Mouse (Mus musculus) layer of hippocampus, adult 2 months (tissue): ENCODE results near the gene Pik3c2b. TPM values are rescaled to one million over a fixed set of nuclear protein-coding genes. Genes with fewer than 3 reads are reported as not detected.
A peak's percentile ranks its signal among the peaks of the same experiment; 100 is the strongest.

ENCODE experiments used
- DNase-seq, 2 experiments: peaks; one replicate each; pipeline ENCODE4 v3.0.0; 2022; ENCODE audit warnings: low spot score in 2 of 2
- H3K27ac ChIP-seq: fragments of 200-600 bp; 2 replicates; pipeline ENCODE4 v1.8.1; 2022
- H3K4me3 ChIP-seq: fragments of 200-600 bp; 2 replicates; pipeline ENCODE4 v1.8.1; 2022; ENCODE audit warnings: mild to moderate bottlenecking
- CTCF ChIP-seq: fragments of 200-600 bp; conservative IDR thresholded peaks from 2 replicates; pipeline ENCODE4 v1.8.1; 2022; ENCODE audit warnings: antibody characterized with exemption, mild to moderate bottlenecking, moderate library complexity
- total RNA-seq, 2 experiments: library from RNA; stranded (reverse); gene quantifications; 2 replicates each; pipeline ENCODE4 v1.2.3; 2021

Gene Pik3c2b
- total RNA-seq, 2 experiments from 2014 or later: 13.7 to 15.5 TPM

- no peak for TF ChIP-seq CTCF
- no peak for DNase-seq
- H3K4me3 ChIP-seq: no peak overlapping the region
- peak overlapping the region; percentile 97 for H3K27ac ChIP-seq
These were observed 84.2 kb downstream of the Pik3c2b start for GRCm38 (mm10) chr1:133129471-133130221.

- DNase-seq: peak; percentile 99 to 100
These were observed 85.4 kb downstream of the Pik3c2b start, which contains the start of gene Ppp1r15b for GRCm38 (mm10) chr1:133130638-133131560. TSS of gene Ppp1r15b (plus strand) at chr1:133131143.

GRCm38 (mm10) chr1:133131561-133131905 is 86.1 kb downstream of the Pik3c2b start:
- TF ChIP-seq CTCF: no peak
- no peak for DNase-seq
- Histone ChIP-seq H3K4me3 (peak overlapping the region; percentile 80), H3K27ac (peak overlapping the region; percentile 97)

More at GRCm38 (mm10) chr1:133130638-133131560, 85.4 kb downstream of the Pik3c2b start, which contains the start of gene Ppp1r15b:
- no peak for TF ChIP-seq CTCF
- H3K4me3 ChIP-seq: peak within 1 kb of the TSS; percentile 80
- peak within 1 kb of the TSS; percentile 97 for H3K27ac ChIP-seq

GRCm38 (mm10) chr1:133131936-133132335 is 86.5 kb downstream of the Pik3c2b start:
- H3K4me3 ChIP-seq: peak overlapping the region; percentile 80
- TF ChIP-seq CTCF: no peak
- no peak for DNase-seq

GRCm38 (mm10) chr1:133132388-133133326 is 87.2 kb downstream of the Pik3c2b start:
- no peak for TF ChIP-seq CTCF

More at GRCm38 (mm10) chr1:133131936-133132335, 86.5 kb downstream of the Pik3c2b start:
- H3K27ac ChIP-seq: peak overlapping the region; percentile 97

GRCm38 (mm10) chr1:133133425-133133824 is 88.0 kb downstream of the Pik3c2b start:
- Histone ChIP-seq H3K4me3 (peak overlapping the region; percentile 80), H3K27ac (peak overlapping the region; percentile 97)
- no peak for DNase-seq
- no peak for TF ChIP-seq CTCF

More at GRCm38 (mm10) chr1:133132388-133133326, 87.2 kb downstream of the Pik3c2b start:
- H3K27ac ChIP-seq: peak overlapping the region; percentile 97
- peak overlapping the region; percentile 80 for H3K4me3 ChIP-seq
- no peak for DNase-seq

- peak overlapping the region; percentile 64 for H3K27ac ChIP-seq
- no peak for TF ChIP-seq CTCF
- no peak for DNase-seq
- peak overlapping the region; percentile 80 for H3K4me3 ChIP-seq
These were observed 88.6 kb downstream of the Pik3c2b start for GRCm38 (mm10) chr1:133134071-133134470.

GRCm38 (mm10) chr1:133134881-133135280 is 89.4 kb downstream of the Pik3c2b start:
- Histone ChIP-seq H3K27ac (peak overlapping the region; percentile 64; the same call in 1 of the 2 replicates), H3K4me3 (peak overlapping the region; percentile 80)
- DNase-seq: no peak
- TF ChIP-seq CTCF: no peak

- H3K4me3 ChIP-seq: peak overlapping the region; percentile 80
- DNase-seq: no peak
- TF ChIP-seq CTCF: no peak
- no peak overlapping the region for H3K27ac ChIP-seq
These were observed 90.3 kb downstream of the Pik3c2b start for GRCm38 (mm10) chr1:133135808-133136207.

- no peak overlapping the region for H3K4me3 ChIP-seq
- no peak overlapping the region for H3K27ac ChIP-seq
- no peak for TF ChIP-seq CTCF
- no peak for DNase-seq
These were observed 92.9 kb downstream of the Pik3c2b start for GRCm38 (mm10) chr1:133138401-133138800.

- TF ChIP-seq CTCF: peak; percentile 95
- DNase-seq: peak in 1 of 2 experiments; percentile 58
These were observed 100.8 kb downstream of the Pik3c2b start for GRCm38 (mm10) chr1:133146014-133147009.

More at GRCm38 (mm10) chr1:133146014-133147009, 100.8 kb downstream of the Pik3c2b start:
- Histone ChIP-seq H3K4me3 (no peak overlapping the region), H3K27ac (no peak overlapping the region)
